Mouse (Mus musculus): ENCODE measurements around the gene Ppp1r3g.

Ppp1r3g gene

DNA sequence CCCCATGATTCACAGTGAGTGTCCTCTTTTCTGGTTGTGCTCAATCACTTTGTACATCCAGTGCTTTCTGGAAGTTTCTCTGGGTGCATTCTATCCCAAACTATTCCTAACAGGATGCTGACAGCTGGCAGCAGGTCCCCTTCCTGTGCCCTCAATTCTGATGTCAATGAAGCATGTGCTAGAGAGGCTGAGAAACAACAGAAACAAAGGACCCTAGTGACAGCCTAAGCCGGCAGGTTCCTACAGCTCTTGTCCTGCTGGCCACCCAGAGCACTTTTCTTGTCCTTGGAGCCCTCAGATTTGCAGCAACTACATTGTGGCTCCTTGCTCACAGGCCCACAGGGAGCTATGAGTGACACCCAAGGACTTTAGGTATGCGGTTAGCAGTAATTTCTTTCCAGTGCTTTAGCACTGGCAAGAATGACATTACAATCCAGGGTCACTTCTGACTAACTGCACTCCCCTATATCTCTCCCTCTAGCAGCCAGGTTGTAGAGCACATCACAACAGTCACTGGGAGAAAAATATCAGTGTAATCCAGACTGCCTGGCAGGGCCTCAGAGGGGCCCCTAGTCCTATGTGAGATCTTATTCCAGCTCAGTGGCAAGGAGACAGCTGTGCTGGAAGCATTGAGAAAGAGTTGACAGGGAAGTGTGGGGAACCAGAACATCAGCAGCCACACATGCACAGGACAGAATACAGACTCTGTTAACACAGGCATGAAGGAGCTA lies 37.2 kb downstream of the Ppp1r3g start:
- DNase-seq = no peak

DNA sequence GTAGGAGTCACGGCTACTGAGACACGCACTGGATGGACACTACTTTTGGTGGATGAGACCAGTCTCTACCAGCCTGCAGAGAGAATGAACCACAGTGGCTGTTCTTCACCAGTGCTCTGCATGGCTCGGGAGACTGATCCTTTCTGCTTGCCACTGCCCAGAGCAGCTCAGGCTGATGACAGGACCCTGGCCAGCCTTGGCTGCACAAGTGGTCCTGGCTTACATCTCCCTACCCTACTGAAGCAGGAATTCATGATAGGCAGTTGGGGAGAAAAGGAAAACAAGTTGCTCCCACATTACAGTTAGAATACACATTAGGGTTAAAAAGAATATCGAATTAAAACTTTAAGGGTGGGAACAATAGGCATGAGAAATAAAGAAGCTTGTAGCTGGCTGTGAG lies 39.0 kb downstream of the Ppp1r3g start:
- no peak for DNase-seq

DNA sequence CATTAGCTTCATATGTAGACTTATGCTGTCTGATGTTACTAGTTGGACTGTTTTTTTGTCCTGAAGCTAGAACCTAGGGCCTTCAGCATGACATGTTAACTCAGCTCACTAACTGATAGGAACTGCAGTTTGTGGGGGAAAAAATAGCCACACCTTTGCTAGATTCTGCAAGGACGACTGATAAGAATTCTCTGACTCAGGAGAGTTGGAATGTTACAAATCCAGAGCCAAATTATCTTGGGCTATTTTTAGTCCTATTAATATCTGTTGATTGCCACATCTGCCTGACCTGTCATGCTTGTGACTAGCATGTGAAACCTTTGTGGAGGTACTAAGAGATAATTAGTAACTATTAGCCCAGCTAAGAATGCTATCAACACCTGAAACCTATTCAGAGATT lies 42.2 kb downstream of the Ppp1r3g start:
- DNase-seq = no peak

DNA sequence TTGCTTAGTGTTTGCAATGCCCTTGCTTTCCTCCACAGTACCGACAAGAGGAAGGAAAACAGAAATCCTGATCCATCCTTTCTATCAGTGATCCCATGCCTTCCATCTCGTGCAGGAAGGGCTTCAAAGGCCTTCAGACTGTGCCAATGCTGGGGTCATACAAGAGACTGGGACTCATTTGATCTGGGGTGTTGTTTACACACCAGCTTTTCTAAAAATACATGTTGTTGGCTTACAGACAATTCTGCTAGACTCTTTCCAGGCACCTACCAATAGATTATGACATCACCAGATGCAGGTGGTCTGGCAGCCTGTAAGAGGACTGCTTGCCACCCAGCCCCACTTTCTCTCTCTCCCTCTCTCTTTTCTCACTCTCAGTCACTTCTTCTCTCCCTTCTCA lies 51.3 kb downstream of the Ppp1r3g start:
- DNase-seq = no peak

DNA sequence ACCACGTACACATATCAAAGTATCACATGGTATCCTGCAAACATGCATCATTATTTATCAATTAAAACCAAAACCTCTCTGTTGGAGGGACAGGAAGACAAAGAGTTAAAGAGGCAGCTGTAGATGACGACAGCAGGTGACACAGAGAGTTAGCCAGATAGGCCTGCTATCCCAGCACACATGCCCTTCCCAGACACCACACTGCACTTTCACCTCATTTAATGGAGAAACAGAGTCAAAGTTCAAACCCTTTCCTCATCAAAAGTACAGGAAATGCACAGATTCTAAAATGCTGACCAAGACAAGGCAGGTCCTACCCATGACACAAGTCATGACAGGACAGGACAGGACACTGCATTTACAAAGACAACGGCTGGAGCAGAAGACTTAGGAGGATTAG lies 57.0 kb downstream of the Ppp1r3g start:
- no peak for DNase-seq

DNA sequence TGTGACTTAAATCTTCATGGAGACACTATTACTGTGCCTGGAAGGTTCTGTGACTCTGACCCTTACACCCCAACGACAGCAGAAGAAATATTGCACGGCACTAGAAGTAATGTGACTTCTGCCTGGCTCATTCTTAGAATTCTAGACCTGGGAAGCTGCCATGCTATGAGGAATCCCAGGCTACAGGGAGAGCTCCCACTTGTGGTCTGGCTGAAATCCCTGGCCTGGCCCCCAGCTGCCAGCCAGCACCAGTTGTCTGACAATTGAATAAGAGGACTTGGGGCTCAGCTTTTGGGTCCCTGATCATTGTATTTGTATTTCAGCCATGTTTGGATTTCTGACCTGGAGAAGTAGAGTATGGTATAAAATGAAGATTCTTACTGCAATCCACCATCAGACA lies 59.4 kb downstream of the Ppp1r3g start:
- no peak for DNase-seq

DNA sequence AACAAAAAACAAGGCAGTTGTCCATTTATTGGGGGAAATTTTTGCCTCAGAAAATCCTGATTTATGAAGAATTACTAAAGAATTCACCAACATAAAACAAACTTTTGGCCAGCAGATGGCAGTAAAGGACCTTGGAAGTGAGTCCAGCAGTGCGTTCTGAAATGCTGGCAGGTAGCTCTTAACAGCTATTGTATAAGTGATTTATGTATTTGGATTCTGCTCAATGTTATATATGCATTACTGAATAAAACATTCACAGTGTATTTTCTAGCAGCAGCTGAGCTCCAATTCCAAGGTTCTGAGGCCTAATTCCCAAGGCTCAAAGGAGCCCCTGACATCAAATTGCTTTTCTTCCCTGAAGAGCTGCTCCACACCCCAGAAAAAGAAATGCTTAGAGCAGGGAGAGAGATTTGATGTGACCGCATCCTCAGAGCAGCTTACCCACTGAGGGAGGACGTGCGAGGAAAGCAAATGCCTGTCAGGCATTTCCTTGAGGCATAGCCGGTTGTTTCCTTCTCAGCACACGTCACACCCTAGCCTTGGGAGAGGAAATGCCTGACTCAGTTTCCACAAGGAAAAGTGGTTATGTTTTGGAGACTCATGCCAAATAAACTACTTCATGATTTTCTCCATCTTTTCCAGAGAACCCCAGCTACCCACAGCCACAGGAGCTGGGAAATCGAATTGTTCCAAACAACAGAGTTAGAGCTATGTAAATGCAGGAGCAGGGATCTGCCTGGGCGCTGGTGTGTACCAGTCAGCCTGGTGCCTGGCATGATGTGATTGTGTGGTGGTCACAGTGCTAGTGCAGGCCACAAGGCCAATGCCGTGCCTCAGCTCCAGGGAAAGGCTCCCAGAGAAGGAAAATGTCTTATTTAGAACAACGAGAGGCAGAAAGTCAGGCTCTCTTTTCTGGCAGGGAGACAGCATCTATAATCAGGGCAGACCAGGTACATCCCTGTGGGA lies 61.0 kb downstream of the Ppp1r3g start:
- peak; percentile 30 for DNase-seq
